Mouse (Mus musculus): ENCODE measurements around the gene Lbr. TPM values are rescaled to one million over a fixed set of nuclear protein-coding genes. Genes with fewer than 3 reads are reported as not detected.

Lbr gene
- total RNA-seq (2021): 10 to 100 TPM; 21.9 to 22.0 TPM

DNA sequence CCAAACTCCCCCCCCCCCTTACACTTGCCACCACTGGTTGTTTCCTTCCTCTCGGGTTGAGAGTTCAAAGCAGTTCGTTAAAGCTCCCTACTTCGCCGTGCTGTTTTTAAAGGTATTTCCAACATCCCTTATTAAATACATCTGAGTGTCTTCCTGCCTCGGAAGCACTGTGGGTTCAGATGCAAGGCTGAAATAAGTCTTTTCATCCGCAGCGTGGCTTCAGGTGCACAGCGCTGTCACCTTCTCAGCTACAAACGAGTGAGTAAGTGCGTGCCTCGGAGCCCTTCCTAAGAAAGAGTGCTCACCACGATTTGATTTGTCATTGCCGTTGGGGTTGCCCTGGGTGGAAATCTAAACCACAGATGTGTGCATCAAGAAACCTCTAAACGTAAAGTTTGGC lies at the start of gene Lbr:
Lbr (minus strand) TSS at position 266 of the 400 bp plus-strand sequence.
- intact Hi-C loops (cut with DNase I): loop anchor here (5.0 kb wide), 1 partner anchor 40 kb away; no protein-coding TSS in a partner anchor
- DNase-seq (ENCODE audit: low spot score): no peak

DNA sequence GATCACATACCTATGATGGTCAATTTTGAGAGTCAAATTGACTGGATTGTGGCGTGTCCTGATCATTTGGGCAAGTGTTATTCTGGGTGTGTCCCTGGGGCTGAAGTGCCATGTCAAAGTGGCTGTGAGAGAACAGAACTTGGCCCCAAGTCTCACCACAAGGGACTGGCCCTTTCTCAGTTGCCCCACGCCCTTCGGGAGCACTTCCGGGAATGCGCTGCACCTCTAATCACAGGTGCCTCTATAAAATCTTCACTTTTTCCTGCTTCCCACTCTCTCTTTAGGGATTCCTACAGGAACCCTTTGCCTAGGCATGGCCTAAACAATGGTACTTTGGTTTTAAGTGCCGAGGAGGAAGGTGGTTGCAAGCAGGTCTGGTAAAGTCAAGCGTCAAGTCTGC lies 46.8 kb upstream of the Lbr start:
- intact Hi-C loops (cut with DNase I): loop anchor here (1.0 to 10.0 kb wide), 2 partner anchors 226 to 615 kb away; no protein-coding TSS in a partner anchor

DNA sequence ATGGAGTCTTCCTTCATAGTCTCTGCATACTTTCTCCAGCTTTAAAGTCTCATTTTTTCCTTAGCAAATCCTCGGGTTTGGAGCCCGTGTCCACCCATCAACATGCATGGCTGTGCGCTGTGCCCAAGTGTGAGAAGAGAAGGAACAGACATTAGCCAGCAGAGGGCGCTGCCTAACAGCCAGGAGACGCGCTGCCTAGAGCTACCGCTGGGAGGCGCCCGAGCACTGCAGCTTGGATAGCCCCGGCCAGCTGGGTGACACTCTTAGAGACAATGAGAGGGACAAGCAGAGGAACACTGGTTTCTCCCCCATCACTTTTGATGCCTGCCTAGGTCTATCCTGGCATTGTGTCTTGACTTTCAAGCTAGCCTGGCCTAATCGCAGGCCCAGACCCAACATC lies 46.0 kb upstream of the Lbr start:
- peak; percentile 72 for DNase-seq (ENCODE audit: low spot score)
- intact Hi-C loops (cut with DNase I): loop anchor here (1.0 to 10.0 kb wide), 3 partner anchors 226 to 614 kb away; no protein-coding TSS in a partner anchor

More for the DNA sequence above, 46.8 kb upstream of the Lbr start:
- DNase-seq (ENCODE audit: low spot score): no peak

DNA sequence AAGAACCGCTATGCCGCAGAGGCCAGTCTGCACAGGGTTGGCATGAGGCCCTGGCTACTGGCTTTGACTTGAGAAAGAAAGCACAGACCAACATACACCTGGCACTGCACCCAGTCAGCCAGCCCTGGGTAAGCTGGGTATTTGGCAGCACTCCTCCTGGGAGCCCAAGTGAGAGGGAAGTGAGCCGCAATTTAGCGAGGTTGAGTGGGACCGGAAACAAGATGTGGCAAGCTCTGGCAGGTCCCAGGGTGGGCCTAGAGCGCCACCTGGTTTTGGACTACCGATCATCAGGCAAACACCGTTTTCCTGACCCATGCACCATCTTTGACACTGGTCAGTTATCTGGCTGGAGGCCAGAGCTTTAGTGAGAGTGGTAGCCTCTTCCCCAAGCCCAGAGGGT lies 38.7 kb upstream of the Lbr start:
- DNase-seq (ENCODE audit: low spot score): peak; percentile 13
- intact Hi-C loops (cut with DNase I): loop anchor here (1.0 to 10.0 kb wide), 4 partner anchors 39 to 607 kb away; partner anchors contain the start of gene Lbr

DNA sequence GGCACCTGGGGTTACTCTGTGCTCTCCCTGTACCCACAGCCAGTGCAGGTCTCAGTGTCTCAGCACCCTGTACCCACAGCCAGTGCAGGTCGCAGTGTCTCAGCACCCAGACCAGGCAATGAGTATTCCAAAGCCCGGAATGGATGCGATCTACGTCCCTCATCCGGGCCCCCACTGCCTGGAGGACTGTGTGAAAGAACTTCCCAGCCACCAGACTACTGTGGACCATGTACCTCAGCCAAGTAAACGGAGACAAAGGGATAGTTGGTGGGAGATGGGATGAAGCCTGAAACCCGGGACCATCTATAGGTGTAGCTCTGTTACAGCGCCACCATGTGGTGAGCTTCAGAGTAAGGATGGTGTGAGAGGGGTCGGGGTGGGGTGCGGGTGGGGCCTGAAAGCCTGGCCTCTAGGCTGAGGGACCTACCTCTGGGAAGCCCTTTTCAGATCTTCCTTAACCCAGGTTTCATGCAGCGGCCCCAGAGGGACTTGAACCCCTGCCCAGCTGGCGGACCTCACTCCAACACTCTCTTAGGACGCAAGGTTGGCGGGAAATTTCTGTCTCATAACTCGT lies 38.0 kb upstream of the Lbr start:
- intact Hi-C loops (cut with DNase I): loop anchor here (1.0 to 10.0 kb wide), 4 partner anchors 39 to 606 kb away; partner anchors contain the start of gene Lbr

DNA sequence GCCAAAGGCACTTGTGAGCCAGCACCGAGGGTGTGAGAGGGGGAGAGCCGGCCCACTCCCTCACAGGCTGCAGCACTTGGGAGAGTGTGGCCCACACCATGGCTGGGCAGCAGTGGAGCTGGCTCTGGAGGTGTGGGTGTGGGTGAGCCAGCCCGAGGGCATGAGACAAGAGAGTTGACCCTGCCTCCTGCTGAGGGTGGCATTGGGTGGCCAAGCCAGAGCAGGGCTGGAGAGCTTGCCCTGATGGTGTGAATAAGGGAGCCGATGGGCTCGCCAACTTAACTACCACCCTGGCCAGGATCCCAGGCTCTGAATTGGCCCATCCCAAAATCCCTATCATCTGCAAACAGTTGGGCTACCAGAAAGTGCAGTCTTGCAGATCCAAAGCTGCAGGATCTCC lies 35.6 kb upstream of the Lbr start:
- intact Hi-C loops (cut with DNase I): no loop called here
- DNase-seq (ENCODE audit: low spot score): no peak

More for the DNA sequence above, 38.0 kb upstream of the Lbr start:
- DNase-seq (ENCODE audit: low spot score): no peak

DNA sequence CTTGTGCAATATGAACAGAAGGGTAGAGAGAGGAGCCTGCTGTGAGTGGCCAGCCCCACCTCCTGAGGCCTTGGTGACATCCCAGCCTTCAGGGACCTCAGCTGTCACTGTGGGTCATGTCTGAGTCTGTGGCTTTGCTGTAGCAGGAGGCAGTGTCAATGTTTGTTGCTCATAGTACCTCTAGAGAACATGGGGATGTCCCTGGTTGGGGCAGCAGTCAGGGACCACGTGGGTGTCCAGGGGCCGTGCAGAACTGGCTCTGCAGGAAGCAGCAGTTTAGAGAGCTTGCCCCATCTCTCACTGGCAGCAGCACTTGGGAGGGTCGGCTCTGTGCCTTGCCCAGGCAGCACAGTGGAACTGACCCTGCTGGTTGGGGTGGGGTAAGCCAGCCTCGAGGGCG lies 34.2 kb upstream of the Lbr start:
- no peak for DNase-seq (ENCODE audit: low spot score)
- intact Hi-C loops (cut with DNase I): no loop called here

DNA sequence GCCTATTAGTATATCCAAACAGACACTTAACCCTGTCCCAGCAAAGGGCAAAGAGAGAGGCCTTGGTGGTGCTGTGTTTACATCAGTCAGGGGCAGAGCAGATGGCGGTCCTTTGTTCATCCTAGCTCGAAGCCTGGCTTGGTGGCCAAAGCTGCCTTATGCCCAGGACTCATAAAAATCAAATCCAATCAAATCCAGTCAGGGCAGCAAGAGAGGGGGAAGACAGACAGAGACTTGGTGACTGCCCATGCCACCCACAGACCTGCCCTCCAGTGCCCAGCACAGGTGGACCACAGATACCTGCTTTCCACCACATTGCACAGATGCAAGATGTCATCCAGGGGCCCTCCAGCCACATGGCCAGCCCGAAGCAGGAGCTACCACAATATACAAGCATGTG lies 33.8 kb upstream of the Lbr start:
- intact Hi-C loops (cut with DNase I): no loop called here

DNA sequence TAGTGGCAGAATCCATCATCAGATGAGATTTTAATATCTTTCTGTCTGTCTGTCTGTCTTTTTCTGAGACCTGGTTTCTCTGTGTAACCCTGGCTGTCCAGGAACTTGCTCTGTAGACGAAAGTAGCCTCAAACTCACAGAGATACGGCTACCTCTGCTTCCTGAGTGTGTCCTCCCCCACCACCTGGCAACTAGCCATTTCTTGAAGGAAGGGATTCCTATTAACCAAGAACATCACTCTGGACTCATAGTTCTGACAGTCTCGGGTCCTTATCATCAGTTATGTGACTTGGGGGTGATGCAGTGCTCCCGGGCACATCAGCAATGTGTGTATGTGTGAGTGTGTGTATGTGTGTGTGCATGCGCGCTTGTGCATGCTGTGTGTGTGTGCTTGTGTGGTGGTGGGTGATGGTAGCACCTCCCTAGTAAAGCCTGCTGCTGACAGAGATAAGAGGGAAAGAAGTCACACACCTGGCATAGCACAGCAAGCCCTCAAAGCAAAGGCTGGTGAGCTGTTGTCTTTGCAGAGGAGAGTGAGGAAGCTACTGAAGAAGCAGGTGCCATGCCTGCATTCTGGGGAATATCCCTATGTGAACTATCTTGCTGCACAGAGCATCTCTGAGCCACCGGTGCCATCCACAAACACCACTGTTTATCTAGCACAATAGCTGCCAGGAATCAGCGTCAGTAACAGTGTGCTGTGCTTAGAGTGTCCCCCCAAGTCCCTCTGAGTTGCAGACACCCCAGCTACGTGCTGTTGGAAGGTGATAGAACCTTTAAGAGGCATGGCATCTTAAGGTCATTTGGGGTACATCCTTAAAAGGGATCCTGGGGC lies 30.5 kb upstream of the Lbr start:
- intact Hi-C loops (cut with DNase I): no loop called here
- no peak for DNase-seq (ENCODE audit: low spot score)

More for the DNA sequence above, 33.8 kb upstream of the Lbr start:
- no peak for DNase-seq (ENCODE audit: low spot score)

DNA sequence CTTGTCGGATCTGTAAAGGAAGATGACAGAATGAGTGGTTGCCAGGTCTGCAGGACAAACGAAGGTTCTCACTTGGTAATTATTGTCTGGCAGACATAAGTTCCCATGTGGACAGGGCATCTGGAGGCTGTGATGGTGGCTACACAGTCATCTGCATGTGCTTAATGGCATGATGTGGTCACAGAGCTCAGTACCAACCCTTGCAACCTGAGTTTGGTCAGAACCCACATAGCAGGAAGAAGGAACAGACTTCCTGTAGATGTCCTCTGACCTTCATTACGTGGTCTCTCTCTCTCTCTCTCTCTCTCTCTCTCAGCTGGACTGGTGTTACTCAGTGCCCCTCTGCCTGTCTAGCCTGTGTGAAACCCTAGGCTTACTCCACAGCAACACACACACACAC lies 29.8 kb upstream of the Lbr start:
- DNase-seq (ENCODE audit: low spot score): no peak
- intact Hi-C loops (cut with DNase I): no loop called here

DNA sequence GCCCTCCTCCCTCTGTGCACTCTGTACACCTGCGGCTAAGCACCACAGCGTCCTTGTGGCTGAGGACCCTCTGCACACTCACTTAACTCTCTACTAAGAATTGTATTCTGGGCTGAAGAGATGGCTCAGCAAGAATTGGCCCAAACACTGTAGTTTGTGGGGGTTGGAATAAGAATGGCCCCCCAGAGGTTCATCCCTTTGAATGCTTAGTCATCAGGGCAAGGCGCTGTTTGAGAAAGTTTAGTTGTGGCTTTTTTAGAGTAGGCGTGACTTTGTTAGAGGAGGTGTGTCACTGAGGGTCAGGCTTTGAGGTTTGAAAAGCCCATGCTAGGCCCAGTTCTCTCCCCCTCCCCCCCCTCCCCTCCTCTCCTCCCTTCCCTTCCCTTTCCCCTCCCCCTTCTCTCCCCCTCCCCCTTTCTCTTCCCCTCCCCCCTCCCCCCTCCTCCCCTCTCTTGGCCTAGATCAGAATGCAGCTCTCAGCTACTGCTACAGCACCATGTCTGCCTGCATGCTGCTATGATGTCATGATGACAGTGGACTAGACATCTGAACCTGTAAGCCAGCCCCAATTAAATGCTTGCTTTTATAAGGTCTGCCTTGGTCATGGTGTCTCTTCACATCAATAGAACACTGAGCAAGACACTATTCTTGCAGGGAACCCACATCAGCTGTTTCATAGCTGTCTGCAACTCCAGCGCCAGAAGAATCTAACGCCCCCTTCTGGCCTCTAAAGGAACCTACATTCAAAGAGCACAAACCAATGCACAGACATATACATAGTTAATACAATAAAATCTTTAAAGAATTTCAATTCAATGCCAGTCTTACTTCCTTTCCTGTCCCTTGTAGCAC lies 23.8 kb upstream of the Lbr start:
- no peak for DNase-seq (ENCODE audit: low spot score)
- intact Hi-C loops (cut with DNase I): no loop called here

DNA sequence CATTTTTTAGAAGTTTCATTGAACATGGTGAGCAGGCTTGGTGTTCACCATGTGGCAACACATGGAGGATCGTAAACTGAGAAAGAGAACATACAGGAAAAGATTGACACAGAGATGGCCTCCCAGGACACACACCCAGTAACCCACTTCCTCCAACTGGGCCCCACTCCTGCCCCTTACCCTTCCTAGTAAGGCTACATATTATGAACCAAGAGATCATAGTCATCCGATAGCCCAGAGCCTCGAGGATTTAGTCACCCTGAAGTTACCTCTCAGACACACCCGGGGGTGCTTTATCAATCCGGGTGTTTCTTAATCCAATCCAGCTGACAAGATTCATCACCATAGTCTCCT lies 23.0 kb upstream of the Lbr start:
- DNase-seq (ENCODE audit: low spot score): no peak
- intact Hi-C loops (cut with DNase I): no loop called here

DNA sequence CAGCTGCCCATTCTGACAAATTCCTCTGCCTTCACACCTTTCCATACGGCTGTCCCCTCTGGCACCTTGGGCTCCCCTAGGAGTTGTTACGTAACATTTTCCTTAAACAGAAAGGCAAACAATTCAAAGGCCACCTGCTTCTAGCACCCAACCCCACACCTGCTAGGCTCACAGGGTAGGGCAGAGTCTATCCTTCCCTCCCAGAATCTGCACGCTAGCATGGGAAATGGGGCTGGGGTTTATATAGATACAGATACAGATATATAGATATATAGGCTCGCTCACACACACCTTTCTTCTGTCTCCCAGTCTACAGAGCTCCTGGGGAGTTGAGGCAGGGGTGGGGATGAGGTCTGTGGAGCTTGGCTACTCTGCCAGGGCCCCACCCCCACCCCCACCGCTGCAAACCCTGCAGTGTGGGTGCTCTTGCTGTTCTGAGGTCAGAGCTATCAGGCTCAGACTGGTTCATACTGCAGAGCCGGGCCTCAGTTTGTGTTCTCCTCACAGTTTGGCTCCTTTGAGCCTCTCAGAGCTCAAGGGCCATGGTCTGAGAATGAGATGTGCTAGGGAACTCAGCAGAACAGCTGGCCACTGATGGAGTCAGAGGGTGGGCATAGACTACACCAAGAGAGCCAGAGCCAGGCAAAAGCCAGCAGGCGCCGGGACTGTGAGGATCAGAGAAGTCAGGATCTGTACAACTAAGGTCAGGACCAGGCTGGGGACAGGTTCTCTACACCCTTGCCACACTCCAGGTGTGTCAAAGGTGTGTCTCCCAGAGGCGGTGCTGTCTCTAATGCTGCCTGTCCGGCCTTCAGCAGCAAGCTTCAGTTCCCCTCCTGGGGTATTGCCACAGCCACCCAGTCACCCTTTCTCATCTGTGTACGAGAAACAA lies 22.4 kb upstream of the Lbr start:
- DNase-seq (ENCODE audit: low spot score): no peak
- intact Hi-C loops (cut with DNase I): no loop called here

DNA sequence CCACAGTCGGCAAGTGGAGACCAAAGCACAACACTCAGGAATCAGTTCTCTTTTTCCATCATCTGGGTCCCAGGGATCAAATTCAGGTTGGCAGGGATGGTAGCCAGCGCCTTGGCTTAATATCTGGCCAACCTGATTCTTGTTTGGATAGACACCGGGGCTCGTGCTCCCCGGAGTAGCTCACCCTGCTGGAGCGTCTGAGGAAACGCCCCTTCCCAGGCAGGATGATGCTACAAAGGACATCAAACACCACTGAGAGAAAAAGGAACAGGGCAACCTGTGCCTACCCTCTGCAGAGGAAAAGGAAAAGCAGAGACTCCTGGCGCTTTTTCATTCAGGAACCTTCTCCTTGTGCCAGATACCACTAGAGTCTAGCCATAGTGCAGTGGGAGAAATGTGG lies 20.6 kb upstream of the Lbr start:
- DNase-seq (ENCODE audit: low spot score): no peak
- intact Hi-C loops (cut with DNase I): no loop called here

DNA sequence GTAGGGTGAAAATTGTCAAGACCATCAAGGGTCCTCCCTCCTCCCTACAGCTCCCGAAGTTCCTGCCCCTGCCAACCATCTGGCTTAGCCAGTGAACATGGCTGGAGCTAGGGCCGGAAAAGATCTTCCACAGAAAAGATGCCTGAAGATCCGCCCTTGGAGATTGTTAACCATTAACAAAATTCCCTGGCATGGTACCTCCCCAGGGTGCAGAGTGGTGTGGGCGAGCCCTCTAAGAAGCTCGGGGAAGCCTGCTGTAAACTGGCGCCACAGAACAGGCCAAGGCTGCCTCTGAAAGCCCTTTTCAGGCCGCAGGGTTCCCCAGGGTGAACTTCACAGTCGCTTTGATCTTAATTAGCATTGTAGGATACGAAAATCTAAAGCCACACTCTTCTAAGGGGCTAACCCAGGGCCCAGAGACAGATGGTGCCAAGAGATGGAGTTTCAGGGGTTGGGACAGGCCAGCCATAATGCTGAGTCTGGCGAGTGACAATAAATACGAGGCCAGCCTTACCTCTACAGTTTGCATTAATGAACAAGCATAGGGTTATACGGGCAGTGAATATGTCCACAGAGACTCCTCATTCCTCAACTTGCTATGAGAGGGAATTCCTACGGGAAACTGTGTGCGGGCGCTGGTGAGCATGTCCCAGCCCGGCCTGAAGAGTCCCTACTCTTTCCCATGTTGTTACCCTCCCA lies 20.0 kb upstream of the Lbr start:
- DNase-seq (ENCODE audit: low spot score): no peak
- intact Hi-C loops (cut with DNase I): no loop called here

DNA sequence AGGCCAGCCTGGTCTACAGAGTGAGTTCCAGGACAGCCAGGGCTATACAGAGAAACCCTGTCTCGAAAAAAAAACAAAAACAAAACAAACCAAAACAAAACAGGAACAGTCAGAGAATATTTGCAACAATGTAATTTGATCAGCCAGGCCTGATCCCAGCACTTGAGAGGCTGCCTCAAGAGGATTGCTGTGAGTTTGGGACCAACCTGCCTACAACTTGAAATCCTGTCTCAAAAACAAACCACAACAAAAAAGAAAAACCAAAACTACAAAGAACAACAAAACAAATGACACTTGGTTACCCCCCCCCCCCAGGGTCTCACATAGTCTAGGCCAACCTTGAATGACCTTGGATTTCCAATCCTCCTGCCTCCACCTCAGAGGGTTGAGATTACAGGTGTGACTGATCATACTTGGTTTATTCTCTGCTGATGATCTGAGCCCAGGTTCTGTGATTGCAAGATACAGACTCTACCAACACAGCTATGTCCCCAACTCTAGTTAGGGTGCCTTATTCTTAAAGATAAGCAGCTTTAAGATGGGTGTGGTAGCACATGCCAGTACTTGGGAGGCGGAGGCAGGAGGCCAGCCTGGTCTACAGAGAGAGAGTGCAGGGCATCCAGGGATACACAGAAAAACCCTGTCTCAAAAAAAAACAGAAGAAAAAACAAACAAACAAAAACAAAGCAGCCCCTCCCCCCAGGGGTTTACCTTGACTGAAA lies 18.5 kb upstream of the Lbr start:
- DNase-seq (ENCODE audit: low spot score): no peak
- intact Hi-C loops (cut with DNase I): no loop called here

DNA sequence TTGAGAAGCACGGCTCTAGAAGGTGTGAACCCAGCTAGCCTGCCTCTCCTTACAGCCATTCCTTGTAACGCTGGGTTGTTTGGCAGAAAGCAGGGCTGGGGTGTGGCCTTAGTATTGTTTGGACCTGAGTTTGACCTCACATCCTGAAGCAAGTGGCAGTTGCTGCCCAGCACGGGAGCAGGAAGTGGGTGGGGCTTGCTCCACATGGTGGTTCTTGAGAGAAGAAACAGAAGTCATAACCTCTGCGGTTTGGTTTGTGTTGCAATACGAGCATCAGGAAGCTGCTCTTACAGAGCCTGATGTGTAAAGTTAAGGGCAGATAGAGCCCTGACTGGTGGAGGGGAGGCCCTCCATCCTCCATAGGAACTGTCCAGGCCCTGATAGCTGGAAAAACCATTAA lies 17.8 kb upstream of the Lbr start:
- peak; percentile 79 for DNase-seq (ENCODE audit: low spot score)
- intact Hi-C loops (cut with DNase I): no loop called here

DNA sequence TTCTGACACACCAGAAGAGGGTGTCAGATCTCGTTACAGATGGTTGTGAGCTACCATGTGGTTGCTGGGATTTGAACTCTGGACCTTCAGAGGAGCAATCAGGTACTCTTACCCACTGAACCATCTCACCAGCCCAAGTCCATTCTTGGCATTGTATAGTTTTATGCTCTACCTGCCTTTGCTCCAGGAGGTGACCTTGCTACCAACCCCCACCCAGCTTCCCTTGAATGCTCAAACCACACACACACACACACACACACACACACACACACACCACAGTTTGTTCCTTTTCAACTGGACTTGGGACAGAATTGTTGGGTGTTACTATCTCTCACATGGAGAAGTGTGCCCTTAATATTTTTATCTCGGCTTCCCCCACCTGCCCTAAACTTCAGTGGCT lies 13.5 kb upstream of the Lbr start:
- intact Hi-C loops (cut with DNase I): no loop called here
- no peak for DNase-seq (ENCODE audit: low spot score)
